Mouse (Mus musculus): Measurements from ENCODE around the gene Rraga.
"Not testable (repeated sequence)": the region's sequence is repeated elsewhere in the genome, so short reads cannot be mapped to it uniquely, and the experiment has no call there.

Rraga gene

DNA sequence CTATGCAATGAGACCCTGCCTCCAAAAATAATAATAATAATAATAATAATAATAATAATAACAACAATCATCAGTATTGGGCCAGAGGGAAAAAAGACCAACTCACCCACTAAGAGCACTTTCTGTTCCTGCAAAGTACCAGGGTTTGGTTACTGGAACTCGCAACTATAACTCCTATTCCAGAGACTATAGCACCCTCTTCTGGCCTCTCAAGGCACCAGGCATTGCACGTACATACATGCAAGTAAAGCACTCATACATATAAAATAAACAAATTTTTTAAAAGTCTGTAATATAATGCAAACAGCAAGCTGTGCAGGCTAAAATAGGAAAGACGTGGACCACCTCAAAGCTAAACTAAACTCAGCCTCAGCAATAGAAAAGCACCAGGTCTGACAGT is 12.8 kb downstream of the Rraga start:
- no peak for DNase-seq (ENCODE audit: low read depth, low spot score)

DNA sequence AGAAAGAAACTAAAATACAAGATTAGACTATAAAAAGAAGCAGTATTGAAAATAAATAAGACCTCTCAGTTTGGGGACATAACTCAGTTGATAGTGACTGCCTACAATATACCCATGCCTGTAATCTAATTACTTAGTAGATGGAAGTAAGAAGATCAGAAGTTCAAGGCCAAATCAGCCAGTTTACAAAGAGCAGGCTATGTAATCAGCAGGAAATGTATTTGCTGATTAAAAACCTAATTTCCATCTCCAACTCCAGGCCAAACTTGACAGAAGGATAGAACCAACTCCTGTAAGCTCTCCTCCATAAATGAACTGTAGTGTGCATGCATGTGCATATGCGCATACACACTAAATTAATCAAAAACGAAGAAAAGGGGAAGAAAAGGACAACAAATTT is 15.8 kb downstream of the Rraga start:
- DNase-seq (ENCODE audit: low read depth, low spot score) = no peak

DNA sequence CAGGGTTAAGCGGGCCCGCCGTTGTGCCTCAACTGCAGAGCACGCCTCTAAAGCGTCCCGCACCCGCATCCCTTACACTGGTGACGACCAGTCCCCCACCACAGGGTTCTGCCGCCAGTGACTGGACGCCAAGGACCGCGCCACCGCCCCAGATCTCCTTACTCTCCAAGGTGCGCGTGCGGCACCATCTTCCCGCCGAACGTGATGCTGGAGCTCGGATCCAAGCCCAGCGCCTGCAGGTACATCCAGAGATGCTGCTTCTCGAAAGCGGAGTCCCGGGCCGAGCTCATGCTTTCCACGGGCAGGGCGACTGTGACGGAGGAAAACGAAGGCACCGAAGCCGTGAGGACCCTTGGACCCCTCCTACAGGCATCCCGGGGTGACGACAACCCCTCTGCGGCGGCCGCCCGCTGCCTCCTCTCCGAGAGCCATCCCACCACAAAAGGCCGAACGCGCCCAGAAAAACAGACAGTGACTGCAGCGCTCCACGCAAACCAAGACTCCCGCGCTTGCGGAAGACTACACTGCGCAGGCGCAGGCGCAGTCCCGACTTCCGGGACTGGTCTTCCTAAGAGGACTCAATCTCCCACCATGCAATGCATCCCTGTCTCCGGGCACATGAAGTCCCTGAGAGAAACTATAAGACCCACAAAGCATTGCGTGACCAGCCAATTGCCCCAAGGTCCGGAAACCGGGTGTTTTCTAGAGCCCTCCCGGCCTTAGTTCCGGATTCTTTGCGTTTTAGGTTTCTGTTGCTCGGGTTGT is 36.2 kb downstream of the Rraga start, which contains the start of gene Haus6:
Haus6 (minus strand) TSS at position 532 of the 765 bp plus-strand sequence.
- peak; percentile 94 for DNase-seq (ENCODE audit: low read depth, low spot score)

DNA sequence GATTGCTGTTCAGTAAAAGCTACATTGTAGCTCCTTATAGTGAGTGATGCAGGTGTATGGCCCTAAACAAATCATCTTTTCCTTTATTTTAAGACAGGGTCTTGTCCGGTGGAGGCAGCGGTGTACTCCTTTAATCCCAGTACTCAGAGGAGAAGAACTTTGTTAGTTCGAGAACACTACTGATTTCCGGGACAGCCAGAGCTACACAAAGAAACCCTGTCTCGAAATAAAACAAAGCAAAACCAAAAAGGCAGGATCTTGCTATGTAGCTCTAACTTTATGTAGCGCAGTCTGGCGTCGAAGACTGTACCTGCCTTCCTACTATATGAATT is 36.8 kb downstream of the Rraga start:
- no peak for DNase-seq (ENCODE audit: low read depth, low spot score)

DNA sequence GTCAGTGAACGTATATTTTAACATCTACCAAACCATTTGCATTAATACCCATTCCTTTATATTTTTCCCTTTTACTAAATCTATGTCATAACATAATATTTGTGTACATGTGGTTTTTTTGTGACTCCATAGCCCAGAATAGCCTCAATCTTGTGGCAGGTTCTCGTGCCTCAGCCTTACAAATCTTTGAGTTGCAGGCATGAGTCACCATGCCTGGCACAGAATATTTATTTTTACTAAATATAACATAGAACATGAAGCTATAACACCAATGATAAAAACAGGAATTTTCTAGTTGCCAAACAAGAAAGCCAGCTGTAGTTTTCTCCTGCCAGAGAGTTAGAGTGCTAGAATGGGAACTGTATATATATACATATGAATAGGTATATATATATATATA is 45.0 kb downstream of the Rraga start:
- no peak for DNase-seq (ENCODE audit: low read depth, low spot score)

DNA sequence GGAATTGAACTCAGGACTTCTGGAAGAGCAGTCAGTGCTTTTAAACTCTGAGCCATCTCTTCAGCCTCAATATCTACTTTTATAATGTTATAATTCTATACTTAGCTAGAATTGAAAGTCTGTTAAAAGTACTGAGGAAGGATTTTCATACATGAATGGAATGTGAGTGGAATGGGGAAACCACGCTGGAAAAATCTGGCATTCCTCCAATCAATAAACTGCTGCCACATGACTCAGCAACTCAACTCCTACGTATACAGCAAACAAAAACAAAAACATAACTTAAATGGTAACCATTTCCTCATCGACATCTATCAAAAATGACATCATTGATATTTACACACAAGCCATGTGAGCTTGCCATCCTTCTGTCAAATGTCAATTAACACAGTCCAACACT is 46.6 kb downstream of the Rraga start:
- no peak for DNase-seq (ENCODE audit: low read depth, low spot score)

DNA sequence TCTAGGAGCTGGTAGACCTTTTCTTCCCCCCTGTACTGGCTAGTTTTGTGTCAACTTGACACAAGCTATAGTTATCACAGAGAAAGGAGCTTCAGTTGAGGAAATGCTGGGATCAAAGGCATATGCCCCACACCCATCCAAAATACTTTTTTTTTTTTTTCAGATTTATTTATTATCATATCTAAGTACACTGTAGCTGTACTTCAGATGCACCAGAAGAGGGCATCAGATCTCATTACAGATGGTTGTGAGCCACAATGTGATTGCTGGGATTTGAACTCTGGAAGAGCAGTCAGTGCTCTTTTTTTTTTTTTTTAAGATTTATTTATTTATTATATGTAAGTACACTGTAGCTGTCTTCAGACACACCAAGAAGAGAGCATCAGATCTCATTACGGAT is 47.1 kb downstream of the Rraga start:
- not testable (repeated sequence) for DNase-seq (ENCODE audit: low read depth, low spot score)

DNA sequence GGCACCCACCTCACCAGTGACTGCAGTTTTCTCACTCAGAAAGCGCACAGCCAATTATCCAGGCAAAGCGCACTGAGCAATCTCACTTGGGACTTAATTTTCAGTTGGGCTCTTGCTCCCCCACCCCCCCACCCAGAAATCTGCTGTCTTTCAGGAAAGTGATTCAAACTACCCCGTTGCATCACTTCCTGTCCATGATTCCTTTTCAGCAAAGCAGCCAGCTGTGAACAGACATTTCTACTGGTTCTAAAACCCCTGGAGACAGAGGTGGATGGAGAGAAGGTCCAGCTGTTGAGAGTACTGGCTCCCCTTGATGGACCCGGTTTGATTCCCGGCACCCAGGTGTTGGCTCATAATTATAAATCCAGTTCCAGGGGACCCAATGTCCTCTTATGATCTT is 50.0 kb downstream of the Rraga start:
- DNase-seq (ENCODE audit: low read depth, low spot score) = no peak

DNA sequence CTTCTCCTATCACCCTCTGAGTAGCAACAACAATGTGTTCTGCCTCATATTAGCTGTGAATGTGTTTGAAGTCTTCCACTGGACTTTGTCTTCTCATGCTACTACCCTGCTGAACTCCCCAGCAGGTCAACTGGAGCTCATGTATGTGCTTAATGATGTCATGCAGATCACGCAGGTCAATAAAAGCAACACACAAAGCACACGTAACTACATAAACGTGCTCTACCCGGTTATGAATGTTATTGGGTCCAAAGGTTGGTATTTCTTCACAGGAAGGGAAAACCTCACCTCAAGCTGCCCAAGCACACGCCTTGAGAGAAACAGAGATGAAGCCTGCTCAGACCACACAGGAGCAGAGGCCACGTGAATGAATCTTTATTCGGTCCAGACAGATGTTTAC is 51.0 kb downstream of the Rraga start:
- DNase-seq (ENCODE audit: low read depth, low spot score) = not testable (repeated sequence)

Measured in retina, postnatal 7 days (tissue).